Mouse (Mus musculus): Measurements from ENCODE around the gene Eif3i. TPM values are rescaled to one million over a fixed set of nuclear protein-coding genes. Genes with fewer than 3 reads are reported as not detected.

Eif3i gene
- total and polyA plus RNA-seq, 3 experiments, result 116 to 185 (median 132) TPM

- intact Hi-C loops (cut with DNase I), result no loop called here
- Histone ChIP-seq H3K27me3 (ENCODE audit: control insufficient read depth, insufficient read depth, low read length) (no peaks in the 10 kb centered on the region), H3K4me1 (ENCODE audit: control insufficient read depth, insufficient read depth, low read length) (no peaks in the 10 kb centered on the region; the same call in 1 of the 2 replicates), H3K36me3 (ENCODE audit: control insufficient read depth, insufficient read depth, low read length) (no peaks in the 10 kb centered on the region), H3K79me2 (replicated peaks; ENCODE audit: control insufficient read depth, insufficient read depth, low read length) (no peaks in the 10 kb centered on the region), H3K27ac (no peak overlapping the region), H3K4me3 (no peak overlapping the region), H3K9ac (ENCODE audit: low read depth, low read length) (no peak overlapping the region)
- DNase-seq, result no peak
- TF ChIP-seq CTCF (IDR thresholded peaks at IDR 0.05) (no peak), EP300 (IDR thresholded peaks at IDR 0.05; ENCODE audit: insufficient read depth, low read depth, low read length) (no peak), POLR2A (IDR thresholded peaks at IDR 0.05; ENCODE audit: insufficient read depth, low read depth, low read length) (no peak)
- WGBS, result 78% methylated on average over 8 of the region's 8 CpGs
Observed at GRCm38 (mm10) chr4:129571551-129572084, 28.8 kb downstream of the Eif3i start.

DNA sequence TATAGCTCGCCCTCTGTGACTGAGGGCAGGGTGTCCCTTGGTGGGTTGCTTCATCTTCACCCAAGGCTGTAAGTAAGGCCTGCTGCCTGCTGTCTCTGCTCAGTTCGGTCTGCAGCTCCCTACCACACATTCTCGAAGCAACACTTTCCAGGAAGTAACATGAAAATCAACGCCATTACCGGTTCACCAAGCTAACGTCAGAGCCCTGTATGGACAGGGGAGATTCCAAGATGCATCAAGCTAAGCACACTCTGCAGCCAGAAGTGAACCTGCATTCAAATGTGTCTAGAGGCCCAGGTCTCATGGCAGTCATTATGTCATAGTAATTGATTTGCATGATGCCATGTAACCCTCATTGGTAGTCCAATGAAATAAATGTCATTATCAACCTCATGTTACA is 30.4 kb downstream of the Eif3i start:
- Histone ChIP-seq H3K27ac (no peak overlapping the region), H3K9ac (ENCODE audit: low read depth, low read length) (no peak overlapping the region), H3K27me3 (ENCODE audit: control insufficient read depth, insufficient read depth, low read length) (no peaks in the 10 kb centered on the region), H3K79me2 (replicated peaks; ENCODE audit: control insufficient read depth, insufficient read depth, low read length) (no peaks in the 10 kb centered on the region), H3K36me3 (ENCODE audit: control insufficient read depth, insufficient read depth, low read length) (no peaks in the 10 kb centered on the region), H3K4me3 (no peak overlapping the region), H3K4me1 (ENCODE audit: control insufficient read depth, insufficient read depth, low read length) (no peaks in the 10 kb centered on the region; the same call in 1 of the 2 replicates)
- intact Hi-C loops (cut with DNase I), result no loop called here
- no peak for DNase-seq
- TF ChIP-seq EP300 (IDR thresholded peaks at IDR 0.05; ENCODE audit: insufficient read depth, low read depth, low read length) (no peak), POLR2A (IDR thresholded peaks at IDR 0.05; ENCODE audit: insufficient read depth, low read depth, low read length) (no peak), CTCF (IDR thresholded peaks at IDR 0.05) (no peak)
- 86% methylated on average over 6 of the region's 6 CpGs for WGBS

DNA sequence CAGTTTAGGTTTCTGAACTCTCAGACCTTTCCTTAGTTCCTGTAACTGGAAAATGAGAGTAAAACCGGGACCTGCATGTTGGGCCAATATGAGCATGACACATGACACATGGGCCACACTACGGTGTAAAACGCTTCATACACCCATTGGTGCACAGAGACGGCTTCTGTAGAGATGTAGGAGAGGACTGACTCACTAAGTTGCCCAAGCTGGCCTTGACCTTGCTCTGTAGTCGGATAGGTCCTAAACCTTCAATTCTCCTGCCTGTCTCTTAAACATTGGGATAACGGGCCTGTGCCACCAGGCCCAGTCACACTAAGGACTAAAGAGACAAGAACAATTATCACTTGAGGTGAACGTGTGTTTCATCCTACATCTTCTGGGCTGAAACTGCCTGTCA is 32.1 kb downstream of the Eif3i start:
- no peak overlapping the region for H3K4me3 ChIP-seq
- H3K27ac ChIP-seq, result no peak overlapping the region
- DNase-seq, result no peak
- 90% methylated on average over 7 of the region's 7 CpGs for WGBS
- no peaks in the 10 kb centered on the region; the same call in 1 of the 2 replicates for H3K4me1 ChIP-seq (ENCODE audit: control insufficient read depth, insufficient read depth, low read length)
- H3K79me2 ChIP-seq (replicated peaks; ENCODE audit: control insufficient read depth, insufficient read depth, low read length), result no peaks in the 10 kb centered on the region
- H3K9ac ChIP-seq (ENCODE audit: low read depth, low read length), result no peak overlapping the region
- no peak for TF ChIP-seq CTCF (IDR thresholded peaks at IDR 0.05)
- no peak for TF ChIP-seq EP300 (IDR thresholded peaks at IDR 0.05; ENCODE audit: insufficient read depth, low read depth, low read length)
- TF ChIP-seq POLR2A (IDR thresholded peaks at IDR 0.05; ENCODE audit: insufficient read depth, low read depth, low read length), result no peak
- H3K36me3 ChIP-seq (ENCODE audit: control insufficient read depth, insufficient read depth, low read length), result no peaks in the 10 kb centered on the region
- intact Hi-C loops (cut with DNase I), result no loop called here
- no peaks in the 10 kb centered on the region for H3K27me3 ChIP-seq (ENCODE audit: control insufficient read depth, insufficient read depth, low read length)

DNA sequence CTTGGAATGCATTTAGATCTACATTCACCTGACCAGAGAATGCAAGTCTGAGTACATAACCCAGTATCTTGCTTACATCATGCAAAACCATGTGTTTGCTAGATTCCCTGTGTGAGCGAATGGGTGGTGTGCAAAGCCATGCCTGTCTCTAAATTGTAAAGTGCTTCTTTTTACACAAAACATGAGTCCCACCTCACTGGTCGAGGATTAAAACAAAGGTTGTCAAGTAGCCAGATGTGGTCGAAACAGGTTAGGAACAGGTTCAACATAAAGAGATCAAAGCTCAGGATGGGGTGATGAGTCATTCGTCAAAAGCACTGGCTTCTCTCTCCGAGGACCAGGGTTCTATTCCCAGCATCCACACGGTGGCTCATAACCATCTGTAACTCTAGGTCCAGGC is 35.3 kb downstream of the Eif3i start:
- H3K9ac ChIP-seq (ENCODE audit: low read depth, low read length), result no peak overlapping the region
- DNase-seq, result no peak
- H3K36me3 ChIP-seq (ENCODE audit: control insufficient read depth, insufficient read depth, low read length), result no peaks in the 10 kb centered on the region
- H3K27ac ChIP-seq, result no peak overlapping the region
- H3K4me3 ChIP-seq, result no peak overlapping the region
- TF ChIP-seq EP300 (IDR thresholded peaks at IDR 0.05; ENCODE audit: insufficient read depth, low read depth, low read length) (no peak), POLR2A (IDR thresholded peaks at IDR 0.05; ENCODE audit: insufficient read depth, low read depth, low read length) (no peak), CTCF (IDR thresholded peaks at IDR 0.05) (no peak)
- 72% methylated on average over 6 of the region's 6 CpGs for WGBS
- H3K27me3 ChIP-seq (ENCODE audit: control insufficient read depth, insufficient read depth, low read length), result no peaks in the 10 kb centered on the region
- no peaks in the 10 kb centered on the region for H3K79me2 ChIP-seq (replicated peaks; ENCODE audit: control insufficient read depth, insufficient read depth, low read length)
- H3K4me1 ChIP-seq (ENCODE audit: control insufficient read depth, insufficient read depth, low read length), result no peaks in the 10 kb centered on the region
- intact Hi-C loops (cut with DNase I), result no loop called here

GRCm38 (mm10) chr4:129563718-129564117 is 36.7 kb downstream of the Eif3i start:
- no peaks in the 10 kb centered on the region for H3K79me2 ChIP-seq (replicated peaks; ENCODE audit: control insufficient read depth, insufficient read depth, low read length)
- H3K27ac ChIP-seq, result no peak overlapping the region
- H3K27me3 ChIP-seq (ENCODE audit: control insufficient read depth, insufficient read depth, low read length), result no peaks in the 10 kb centered on the region
- no peak overlapping the region for H3K9ac ChIP-seq (ENCODE audit: low read depth, low read length)
- DNase-seq, result no peak
- WGBS, result 61% methylated on average over 8 of the region's 8 CpGs
- H3K36me3 ChIP-seq (ENCODE audit: control insufficient read depth, insufficient read depth, low read length), result no peaks in the 10 kb centered on the region
- no peak for TF ChIP-seq EP300 (IDR thresholded peaks at IDR 0.05; ENCODE audit: insufficient read depth, low read depth, low read length)
- no peak for TF ChIP-seq CTCF (IDR thresholded peaks at IDR 0.05)
- no peak for TF ChIP-seq POLR2A (IDR thresholded peaks at IDR 0.05; ENCODE audit: insufficient read depth, low read depth, low read length)
- no peak overlapping the region for H3K4me3 ChIP-seq
- H3K4me1 ChIP-seq (ENCODE audit: control insufficient read depth, insufficient read depth, low read length), result no peaks in the 10 kb centered on the region
- intact Hi-C loops (cut with DNase I), result no loop called here

DNA sequence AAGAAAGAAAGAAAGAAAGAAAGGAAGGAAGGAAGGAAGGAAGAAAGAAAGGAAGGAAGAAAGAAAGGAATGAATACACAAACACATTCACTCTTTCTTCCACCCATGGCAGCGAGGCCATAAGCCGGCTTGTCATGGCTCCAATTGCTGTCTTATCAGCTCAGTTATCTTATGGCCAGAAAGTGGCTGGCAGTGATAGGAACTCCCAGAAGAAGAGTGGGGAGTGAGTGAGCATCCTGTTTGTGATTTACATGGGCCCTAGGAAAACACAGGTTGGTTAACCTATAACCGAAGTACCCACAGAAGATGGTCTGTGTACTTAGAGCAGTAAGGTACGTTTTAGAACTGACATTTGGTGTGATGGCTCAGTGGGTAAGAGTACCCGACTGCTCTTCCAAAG is 39.3 kb downstream of the Eif3i start:
- H3K79me2 ChIP-seq (replicated peaks; ENCODE audit: control insufficient read depth, insufficient read depth, low read length), result no peaks in the 10 kb centered on the region

More for the DNA sequence above, 39.3 kb downstream of the Eif3i start:
- intact Hi-C loops (cut with DNase I), result no loop called here
- Histone ChIP-seq H3K27ac (no peak overlapping the region), H3K4me3 (no peak overlapping the region), H3K36me3 (ENCODE audit: control insufficient read depth, insufficient read depth, low read length) (no peaks in the 10 kb centered on the region), H3K9ac (ENCODE audit: low read depth, low read length) (no peak overlapping the region), H3K4me1 (ENCODE audit: control insufficient read depth, insufficient read depth, low read length) (peaks cover 2% of the 10 kb centered on the region; the same call in 1 of the 2 replicates), H3K27me3 (ENCODE audit: control insufficient read depth, insufficient read depth, low read length) (no peaks in the 10 kb centered on the region)
- DNase-seq, result no peak
- TF ChIP-seq CTCF (IDR thresholded peaks at IDR 0.05) (no peak), EP300 (IDR thresholded peaks at IDR 0.05; ENCODE audit: insufficient read depth, low read depth, low read length) (no peak)
- WGBS, result 63% methylated on average over 5 of the region's 5 CpGs
